Mouse (Mus musculus) 3134 (cell line): ENCODE results near the gene Ankrd24.
"Not testable (repeated sequence)": the region's sequence is repeated elsewhere in the genome, so short reads cannot be mapped to it uniquely, and the experiment has no call there.

Experiments used
- DNase-seq: peaks from one replicate; pipeline ENCODE4 v3.0.0-alpha.2; 2011; ENCODE audit warnings: low spot score; ENCODE audit not compliant: insufficient read length; ENCODE audit errors: extremely low read depth

The Ankrd24 gene

GRCm38 (mm10) chr10:81642648-81643448, 14.5 kb downstream of the Ankrd24 start:
- no peak for DNase-seq

- DNase-seq: peak; percentile 99
Observed at GRCm38 (mm10) chr10:81643449-81644055, 15.2 kb downstream of the Ankrd24 start.

GRCm38 (mm10) chr10:81644162-81644561, 15.8 kb downstream of the Ankrd24 start:
- no peak for DNase-seq

DNA sequence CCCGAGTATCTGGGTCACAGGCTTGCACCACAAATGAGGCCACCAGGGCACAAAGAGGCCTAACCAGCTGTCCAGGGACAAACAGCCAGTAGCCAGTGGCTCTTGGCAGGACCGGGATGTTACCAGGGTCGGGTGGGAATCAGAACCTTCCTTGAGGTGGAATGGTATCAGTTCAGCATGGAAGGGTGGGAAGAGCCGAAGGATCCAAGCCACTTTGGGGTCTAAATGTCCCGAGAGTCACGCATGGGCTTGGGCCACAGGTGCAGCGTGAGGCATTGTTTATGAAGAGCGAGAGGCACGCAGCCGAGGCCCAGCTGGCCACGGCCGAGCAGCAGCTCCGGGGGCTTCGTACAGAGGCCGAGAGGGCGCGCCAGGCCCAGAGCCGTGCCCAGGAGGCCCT, 16.4 kb downstream of the Ankrd24 start:
- no peak for DNase-seq

DNA sequence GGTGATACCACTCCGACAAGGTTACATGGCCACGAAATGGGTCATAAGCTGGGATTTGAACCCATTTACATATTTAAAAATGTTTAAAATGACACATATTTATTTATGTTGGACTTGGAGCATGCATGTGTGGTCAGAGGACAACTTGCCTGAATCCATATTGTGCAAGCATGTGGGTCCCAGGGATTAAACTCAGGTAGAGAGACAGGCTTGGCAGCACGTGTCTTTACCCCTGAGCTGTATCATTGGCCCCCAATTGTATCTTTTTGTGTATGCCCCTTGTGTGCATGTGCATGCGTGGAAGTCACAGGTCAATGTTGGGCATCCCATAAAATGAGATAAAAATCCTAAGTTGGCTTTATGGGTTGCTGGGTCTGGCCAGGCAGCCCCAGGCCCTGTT, 17.1 kb downstream of the Ankrd24 start:
- DNase-seq: no peak

- peak; percentile 66 for DNase-seq
Observed at GRCm38 (mm10) chr10:81646015-81646555, 17.7 kb downstream of the Ankrd24 start.

GRCm38 (mm10) chr10:81648803-81649775, 20.7 kb downstream of the Ankrd24 start, which contains the start of gene Gm10778:
Gene Gm10778 (plus strand): TSS chr10:81649059.
- peak; percentile 84 for DNase-seq

GRCm38 (mm10) chr10:81655178-81655577, 26.8 kb downstream of the Ankrd24 start:
- DNase-seq: no peak

GRCm38 (mm10) chr10:81656174-81656573, 27.8 kb downstream of the Ankrd24 start:
- DNase-seq: no peak

GRCm38 (mm10) chr10:81687114-81687513, 58.8 kb downstream of the Ankrd24 start:
- DNase-seq: not testable (repeated sequence)
